Mouse (Mus musculus) heart, adult 2 months (tissue): Measurements from ENCODE around the gene Tmem176b.

Experiments used
- CTCF ChIP-seq: fragments of 200-600 bp; IDR thresholded peaks from 2 replicates; pipeline ENCODE4 v1.8.1; 2022; ENCODE audit warnings: antibody characterized with exemption, mild to moderate bottlenecking, moderate library complexity
- EP300 ChIP-seq: fragments of 200-500 bp; IDR thresholded peaks from 2 replicates; pipeline ENCODE4 v1.6.1; 2011; ENCODE audit warnings: low read depth, low read length, control low read depth; ENCODE audit not compliant: insufficient read depth

- TF ChIP-seq CTCF (no peak), EP300 (no peak)
Observed at GRCm38 (mm10) chr6:48872596-48872995, 31.3 kb upstream of the Tmem176b start, which contains the start of gene Aoc1.
